Mouse (Mus musculus) E14TG2a.4 (cell line): Measurements from ENCODE around the gene Tenm3.

ENCODE experiments used
- CTCF ChIP-seq: conservative IDR thresholded peaks from 2 replicates; pipeline ENCODE4 v1.5.1; 2014; ENCODE audit warnings: low read length
- NANOG ChIP-seq: IDR thresholded peaks from 2 replicates; pipeline ENCODE4 v1.6.1; 2014; ENCODE audit warnings: borderline replicate concordance, low read length, mixed read lengths
- POU5F1 ChIP-seq: IDR thresholded peaks from 2 replicates; pipeline ENCODE4 v1.6.1; 2014; ENCODE audit warnings: low read length, borderline replicate concordance

DNA sequence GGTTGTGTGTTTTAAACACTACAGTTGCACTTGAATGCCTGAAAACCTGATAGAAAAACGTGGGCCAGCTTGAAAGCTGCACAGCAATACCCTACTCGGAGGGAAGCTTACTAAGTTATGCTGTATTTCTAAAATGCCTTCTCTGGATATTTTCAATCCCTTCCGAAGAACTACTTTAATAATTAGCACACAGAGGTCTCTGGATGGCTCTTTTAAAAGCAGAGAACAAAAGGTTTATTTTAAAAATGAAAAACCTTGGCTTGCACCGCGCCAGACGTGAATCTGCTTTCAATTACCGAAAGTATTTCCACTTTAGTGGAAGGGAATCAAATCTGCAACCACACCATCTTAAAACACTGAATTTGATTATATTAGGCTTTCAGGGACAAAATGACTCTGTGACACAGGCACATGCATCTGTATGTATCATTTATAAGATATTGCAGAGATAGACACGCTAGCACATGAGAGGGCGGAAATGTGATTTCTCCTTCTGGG lies 289.9 kb downstream of the Tenm3 start:
- TF ChIP-seq CTCF = no peak
- no peak for TF ChIP-seq NANOG
- no peak for TF ChIP-seq POU5F1
